Mouse (Mus musculus) Patski (cell line): ENCODE data around the gene Gucy2d. TPM values are rescaled to one million over a fixed set of nuclear protein-coding genes. Genes with fewer than 3 reads are reported as not detected.

Experiments used
- ATAC-seq: fragments of 100-300 bp; one replicate; pipeline ENCODE4 v1.8.0; 2021
- CTCF ChIA-PET: fragments of 350-600 bp; sonication (Branson Sonifier 250); formaldehyde crosslinking; loops from one replicate; lab custom pipeline; 2022; ENCODE audit warnings: inconsistent platforms; lab: Charles Lee
- POLR2A ChIA-PET: fragments of 350-600 bp; sonication (Branson Sonifier 250); formaldehyde crosslinking; loops from one replicate; lab custom pipeline; 2022; ENCODE audit warnings: antibody characterized with exemption, inconsistent platforms; lab: Charles Lee
- DNase-seq: peaks from one replicate; pipeline ENCODE4 v3.0.0-alpha.2; 2011; ENCODE audit warnings: low read depth, low spot score
- H3K27me3 ChIP-seq: fragments of 371-371 bp; one replicate; pipeline ENCODE4 v1.5.1; 2021
- CTCF ChIP-seq: fragments of 100-300 bp; IDR thresholded peaks from one replicate; pipeline ENCODE4 v1.5.1; 2021
- in situ Hi-C: fragments of 300-500 bp; cut with MboI; formaldehyde crosslinking; loops from 3 replicates; pipeline ENCODE4 v1.11.1; 2018; ENCODE audit warnings: low pct_unique_long_range_greater_than_20kb, mixed read lengths
- polyA plus RNA-seq: library from polyadenylated mRNA; unstranded; gene quantifications from one replicate; pipeline ENCODE4 v1.2.3, GENCODE M21; 2021

Gucy2d gene
- polyA plus RNA-seq, 1 experiment from 2014 or later = not detected

- H3K27me3 ChIP-seq = no peaks in the 10 kb centered on the region
- ChIA-PET CTCF (interaction anchor here (1.0 to 1.2 kb wide), 2 partner anchors 11 to 24 kb away, joined by 3 read pairs; no protein-coding TSS in a partner anchor), POLR2A (interaction anchor here (1.0 to 1.8 kb wide), 2 partner anchors 17 to 19 kb away, joined by 3 to 5 read pairs; no protein-coding TSS in a partner anchor)
- no peak for DNase-seq
- in situ Hi-C loops = no loop called here
- peak; percentile 31 for ATAC-seq
- TF ChIP-seq CTCF = no peak
Observed at GRCm38 (mm10) chr7:98504726-98505314, 64.6 kb downstream of the Gucy2d start.

- no peak for ATAC-seq
- DNase-seq = no peak
- in situ Hi-C loops = no loop called here
- TF ChIP-seq CTCF = no peak
- ChIA-PET POLR2A (interaction anchor here (1.0 to 1.8 kb wide), 2 partner anchors 16 to 18 kb away, joined by 3 to 5 read pairs; no protein-coding TSS in a partner anchor), CTCF (interaction anchor here (1.0 kb wide), 1 partner anchor 12 kb away, joined by 3 read pairs; no protein-coding TSS in a partner anchor)
- H3K27me3 ChIP-seq = no peaks in the 10 kb centered on the region
Observed at GRCm38 (mm10) chr7:98505664-98506063, 65.4 kb downstream of the Gucy2d start.

- no peaks in the 10 kb centered on the region for H3K27me3 ChIP-seq
- DNase-seq = no peak
- TF ChIP-seq CTCF = no peak
- POLR2A ChIA-PET = interaction anchor here (0.6 kb wide), 1 partner anchor 16 kb away, joined by 5 read pairs; no protein-coding TSS in a partner anchor
- CTCF ChIA-PET = no interaction called here
- in situ Hi-C loops = no loop called here
- no peak for ATAC-seq
Observed at GRCm38 (mm10) chr7:98510961-98511958, 71.0 kb downstream of the Gucy2d start.

DNA sequence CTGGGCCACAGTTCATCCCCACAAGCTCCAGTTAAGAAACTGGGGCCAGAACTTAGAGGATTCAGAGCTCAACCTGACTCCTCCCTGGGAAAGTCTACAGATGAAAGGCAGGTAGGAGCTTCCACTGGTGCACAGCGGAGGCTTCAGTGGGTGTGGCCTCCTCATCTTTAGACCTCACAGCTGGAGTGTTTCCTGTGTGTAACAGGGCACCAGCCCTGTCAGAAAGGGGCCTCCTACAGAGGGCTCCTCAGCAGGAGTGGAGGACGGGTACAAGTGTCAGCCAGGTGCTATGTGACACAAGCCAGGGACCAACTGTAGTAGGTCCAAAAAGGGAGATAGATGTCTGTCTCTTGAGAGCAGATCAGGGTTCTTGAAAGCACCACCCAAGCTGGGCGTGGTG lies 73.0 kb downstream of the Gucy2d start:
- H3K27me3 ChIP-seq = no peaks in the 10 kb centered on the region
- no peak for DNase-seq
- TF ChIP-seq CTCF = no peak
- CTCF ChIA-PET = no interaction called here
- in situ Hi-C loops = no loop called here
- ATAC-seq = no peak
- POLR2A ChIA-PET = no interaction called here

GRCm38 (mm10) chr7:98522576-98522975 lies 82.4 kb downstream of the Gucy2d start:
- DNase-seq (no peak), ATAC-seq (no peak)
- in situ Hi-C loops = no loop called here
- TF ChIP-seq CTCF = no peak
- ChIA-PET CTCF (interaction anchor here (0.5 to 1.1 kb wide), 2 partner anchors 39 to 42 kb away, joined by 3 read pairs; no protein-coding TSS in a partner anchor), POLR2A (interaction anchor here (0.7 to 1.6 kb wide), 3 partner anchors 16 to 38 kb away, joined by 3 to 4 read pairs (median 3); no protein-coding TSS in a partner anchor)
- no peaks in the 10 kb centered on the region for H3K27me3 ChIP-seq

- DNase-seq (no peak), ATAC-seq (no peak)
- ChIA-PET POLR2A (interaction anchor here (0.7 to 1.0 kb wide), 3 partner anchors 15 to 33 kb away, joined by 3 to 5 read pairs (median 3); no protein-coding TSS in a partner anchor), CTCF (interaction anchor here (1.1 kb wide), 2 partner anchors 37 to 42 kb away, joined by 3 read pairs; no protein-coding TSS in a partner anchor)
- TF ChIP-seq CTCF = no peak
- in situ Hi-C loops = no loop called here
- no peaks in the 10 kb centered on the region for H3K27me3 ChIP-seq
Observed at GRCm38 (mm10) chr7:98523070-98523812, 83.0 kb downstream of the Gucy2d start.

- no peak for TF ChIP-seq CTCF
- no peaks in the 10 kb centered on the region for H3K27me3 ChIP-seq
- CTCF ChIA-PET = interaction anchor here (1.1 kb wide), 1 partner anchor 38 kb away, joined by 3 read pairs; no protein-coding TSS in a partner anchor
- in situ Hi-C loops = no loop called here
- POLR2A ChIA-PET = interaction anchor here (0.6 to 1.0 kb wide), 3 partner anchors 19 to 162 kb away, joined by 3 to 5 read pairs (median 3); no protein-coding TSS in a partner anchor
- peak; percentile 31 for ATAC-seq
- DNase-seq = no peak
Observed at GRCm38 (mm10) chr7:98523813-98524361, 83.7 kb downstream of the Gucy2d start.

GRCm38 (mm10) chr7:98524401-98524800 lies 84.2 kb downstream of the Gucy2d start:
- ChIA-PET CTCF (interaction anchor here (1.1 kb wide), 1 partner anchor 38 kb away, joined by 3 read pairs; no protein-coding TSS in a partner anchor), POLR2A (interaction anchor here (0.6 kb wide), 2 partner anchors 163 to 1312 kb away, joined by 3 read pairs; no protein-coding TSS in a partner anchor)
- no peaks in the 10 kb centered on the region for H3K27me3 ChIP-seq
- no peak for DNase-seq
- no peak for TF ChIP-seq CTCF
- no peak for ATAC-seq
- in situ Hi-C loops = no loop called here
